Mouse (Mus musculus): ENCODE results near the gene Mpp3.

The Mpp3 gene

DNA sequence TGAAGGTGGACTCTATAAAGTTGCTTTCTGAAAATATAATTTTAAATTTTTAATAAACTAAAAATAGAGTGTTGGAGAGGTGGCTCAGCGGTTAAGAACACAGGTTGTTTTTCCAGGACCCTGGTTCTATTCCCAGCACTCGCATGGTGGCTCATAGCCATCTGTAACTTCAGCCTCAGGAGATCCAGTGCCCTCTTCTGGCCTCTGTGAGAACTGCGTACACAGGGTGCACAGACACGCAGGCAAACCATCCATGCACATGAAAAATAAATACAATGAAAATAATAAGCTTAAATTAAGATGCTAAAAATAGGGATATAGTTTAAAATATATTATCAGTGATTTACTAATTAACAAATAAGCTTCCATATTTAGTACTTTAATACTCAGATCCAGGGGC is 12.4 kb upstream of the Mpp3 start:
- no peak for ATAC-seq (ENCODE audit: insufficient number of reproducible peaks, low FRiP score, low TSS enrichment)

DNA sequence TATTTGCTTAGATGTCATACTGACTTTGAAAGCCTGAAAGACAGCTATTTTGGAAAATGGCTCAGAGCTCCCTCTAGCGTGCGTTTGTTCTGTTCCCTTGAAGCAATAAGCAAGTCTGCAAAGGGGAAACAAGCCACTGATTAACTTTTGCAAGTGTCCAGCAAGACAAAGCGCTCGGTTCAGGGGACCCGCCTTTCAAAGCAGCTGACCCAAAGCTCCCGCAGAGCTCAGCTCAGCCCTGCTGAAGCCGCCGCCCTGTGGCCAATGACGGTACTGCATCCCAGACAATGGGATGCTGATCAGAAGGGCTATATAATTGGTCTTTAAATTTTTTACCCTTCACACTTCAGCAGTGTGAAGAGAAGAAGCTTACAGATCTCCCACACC is 11.9 kb upstream of the Mpp3 start:
- peak; percentile 56; the same call in 1 of the 2 replicates for ATAC-seq (ENCODE audit: insufficient number of reproducible peaks, low FRiP score, low TSS enrichment)

DNA sequence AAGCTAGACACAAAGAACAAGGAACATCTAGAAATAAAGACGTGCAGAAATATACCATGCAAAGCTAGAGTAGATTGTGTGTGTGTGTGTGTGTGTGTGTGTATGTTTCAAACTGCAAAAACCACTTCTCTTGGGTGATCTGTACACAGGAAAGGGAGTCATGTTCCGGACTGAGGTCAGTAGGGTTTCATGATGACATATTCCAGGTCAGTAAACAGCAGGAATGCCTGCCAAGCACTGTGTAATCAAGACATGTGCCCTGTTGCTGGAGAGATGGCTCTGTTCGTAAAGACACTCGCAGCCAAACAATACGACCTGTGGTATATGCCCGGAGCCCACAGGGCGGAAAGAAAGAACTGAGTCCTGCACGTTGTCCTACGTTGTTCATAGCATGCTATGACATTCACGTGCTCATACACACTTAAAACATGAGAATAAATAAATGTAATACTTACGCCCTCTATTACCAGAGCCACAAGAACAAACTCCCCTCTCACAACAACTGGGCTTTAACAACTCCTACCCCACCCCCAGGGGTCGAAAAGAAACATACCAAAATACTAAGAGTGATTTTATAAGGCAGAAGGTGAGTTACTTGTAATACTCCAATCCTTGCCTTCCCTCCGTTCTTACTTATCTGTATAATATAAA is 11.4 kb upstream of the Mpp3 start:
- ATAC-seq (ENCODE audit: insufficient number of reproducible peaks, low FRiP score, low TSS enrichment): no peak

DNA sequence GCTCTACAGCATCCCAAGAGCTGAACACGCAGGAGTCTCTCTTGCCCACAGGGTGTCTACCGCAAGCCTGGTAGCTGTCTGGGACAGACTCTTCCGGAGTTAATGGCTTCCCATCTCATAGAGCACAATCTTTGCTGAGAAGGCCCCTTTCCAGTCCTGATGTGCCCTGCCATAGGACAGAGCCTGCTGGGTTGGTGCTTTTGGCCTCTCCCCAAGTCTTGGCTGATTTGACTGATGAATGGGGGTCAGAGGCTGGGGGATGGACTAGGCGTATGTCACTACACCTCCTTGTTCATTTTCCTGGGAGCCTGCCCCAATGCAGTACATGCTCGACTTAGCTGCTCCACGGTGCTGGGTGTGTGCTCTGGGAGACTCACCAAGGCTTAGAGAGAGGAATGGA is 9.5 kb upstream of the Mpp3 start:
- no peak for ATAC-seq (ENCODE audit: insufficient number of reproducible peaks, low FRiP score, low TSS enrichment)

DNA sequence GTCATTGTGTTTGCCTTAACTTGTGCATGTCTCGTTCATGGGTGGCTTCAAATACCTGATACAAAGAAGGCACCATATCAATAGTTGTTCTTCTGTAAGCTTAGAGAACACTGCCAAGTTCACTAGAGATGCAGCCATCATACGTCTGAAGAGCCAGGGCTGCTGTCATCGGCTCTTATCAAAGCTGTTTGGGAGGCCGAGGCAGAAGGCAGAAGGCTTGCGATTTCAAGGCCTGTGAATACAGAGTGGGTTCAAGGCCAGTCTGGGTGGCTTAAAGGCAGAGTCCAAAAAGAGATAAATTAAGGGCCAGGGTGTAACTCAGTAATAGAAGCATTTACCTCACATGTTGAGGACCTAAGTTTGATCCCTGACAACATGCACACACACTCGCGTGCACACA is 8.1 kb upstream of the Mpp3 start:
- ATAC-seq (ENCODE audit: insufficient number of reproducible peaks, low FRiP score, low TSS enrichment): no peak

DNA sequence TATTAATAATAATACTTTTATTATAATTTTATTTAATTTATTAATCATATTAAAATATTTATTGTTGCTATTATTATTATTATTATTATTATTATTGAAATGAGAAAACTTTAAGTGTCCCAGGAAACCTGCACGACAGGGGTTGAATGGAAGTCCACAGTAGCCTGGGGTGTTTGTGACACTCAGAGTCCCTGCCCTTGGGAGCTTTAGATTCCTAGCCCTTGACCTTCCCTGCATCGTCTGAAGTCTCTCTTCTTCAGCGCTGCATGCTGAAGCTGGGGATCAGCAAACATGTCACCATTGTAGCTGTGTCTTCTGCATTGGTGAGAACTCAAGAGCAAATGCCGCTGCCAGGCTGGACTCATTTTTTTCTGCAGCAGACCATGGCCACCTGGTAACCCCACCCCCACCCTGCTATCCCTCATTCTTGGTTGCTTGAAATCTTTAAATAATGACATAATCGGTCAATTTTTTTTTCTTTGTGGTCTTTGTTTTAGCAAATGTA is 7.2 kb upstream of the Mpp3 start:
- no peak for ATAC-seq (ENCODE audit: insufficient number of reproducible peaks, low FRiP score, low TSS enrichment)

DNA sequence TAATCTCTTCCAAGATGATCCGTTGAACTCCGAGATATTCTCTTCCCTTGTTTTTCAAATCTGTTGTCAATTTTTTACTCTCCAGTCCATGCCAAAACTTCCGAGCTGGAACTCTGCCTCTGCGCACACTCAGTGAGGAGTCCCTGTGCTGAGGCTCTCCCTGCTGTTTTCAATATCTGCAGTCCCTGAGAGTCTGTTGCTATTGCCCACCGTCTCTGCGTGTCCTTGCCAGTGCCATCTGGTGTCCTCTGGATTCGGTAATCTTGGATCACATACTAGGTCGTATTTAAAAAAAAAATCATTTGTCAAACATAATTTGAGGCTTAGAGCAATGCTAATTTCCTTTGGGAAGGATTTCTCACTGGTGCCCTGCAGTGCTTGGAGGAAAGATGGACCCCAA is 6.6 kb upstream of the Mpp3 start:
- peak; percentile 65; the same call in 1 of the 2 replicates for ATAC-seq (ENCODE audit: insufficient number of reproducible peaks, low FRiP score, low TSS enrichment)

DNA sequence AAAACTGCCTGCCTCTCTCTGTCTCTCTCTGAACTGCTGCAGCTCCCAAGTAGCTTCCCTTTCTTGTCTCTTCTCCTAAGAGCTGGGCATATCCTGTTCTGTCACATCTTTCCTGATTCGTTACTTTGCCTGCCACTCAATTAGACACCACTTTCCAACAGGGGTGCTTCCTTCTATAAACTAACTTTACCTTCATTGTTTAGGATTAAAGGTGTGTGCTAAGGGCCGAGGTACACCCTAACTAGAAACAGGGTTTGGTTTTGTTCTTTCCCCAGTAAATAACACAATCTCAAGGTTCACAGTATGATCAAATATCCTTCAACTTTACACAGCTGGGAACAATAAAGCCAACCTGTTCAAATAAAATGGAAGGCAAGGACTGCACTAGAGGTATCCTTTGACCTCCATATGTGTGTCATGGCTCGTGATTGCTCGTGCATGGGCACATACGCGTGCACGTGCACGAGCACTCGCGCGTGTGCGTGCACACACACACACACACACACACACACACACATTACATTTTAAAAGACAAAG is 4.9 kb upstream of the Mpp3 start:
- ATAC-seq (ENCODE audit: insufficient number of reproducible peaks, low FRiP score, low TSS enrichment): no peak

DNA sequence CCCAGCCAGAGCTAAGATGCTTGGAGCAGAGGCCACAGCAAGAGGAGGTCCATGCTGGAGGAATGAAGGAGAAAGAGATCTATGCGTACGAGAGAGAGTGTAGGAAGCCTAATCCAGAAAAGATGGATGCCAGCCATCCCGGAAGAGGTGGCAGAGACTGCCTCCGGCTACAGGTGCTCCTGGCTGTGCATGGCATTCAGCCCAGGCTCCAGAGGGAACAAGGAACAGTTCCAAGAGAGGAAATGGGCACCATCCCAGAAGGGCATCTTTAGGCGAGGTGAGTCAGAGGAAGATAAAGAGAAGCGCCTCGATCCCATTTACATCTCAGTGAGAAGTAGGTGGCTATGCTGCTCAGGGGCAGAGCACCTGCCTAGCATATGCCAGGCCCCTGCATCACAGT is 2.9 kb upstream of the Mpp3 start:
- ATAC-seq (ENCODE audit: insufficient number of reproducible peaks, low FRiP score, low TSS enrichment): peak; percentile 70; the same call in 1 of the 2 replicates

DNA sequence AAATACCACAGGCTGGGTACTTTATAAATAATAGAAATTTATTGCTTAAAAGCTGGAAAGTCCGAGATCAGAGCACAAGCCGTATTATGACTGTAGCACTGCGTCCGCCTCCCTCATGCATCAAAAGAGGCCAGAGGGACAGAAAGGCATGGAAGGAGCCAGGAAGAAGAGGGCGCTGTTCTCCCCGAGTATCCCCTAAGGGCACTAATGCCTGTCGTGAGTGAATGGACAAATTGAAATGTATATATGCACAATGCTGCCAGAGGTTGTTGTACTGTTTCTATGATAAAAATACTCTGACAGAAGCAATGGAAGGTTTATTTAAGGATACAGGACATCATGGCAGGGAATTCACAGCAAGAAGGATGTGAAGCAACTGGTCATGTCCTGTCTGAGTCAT is 1.7 kb upstream of the Mpp3 start:
- no peak for ATAC-seq (ENCODE audit: insufficient number of reproducible peaks, low FRiP score, low TSS enrichment)

DNA sequence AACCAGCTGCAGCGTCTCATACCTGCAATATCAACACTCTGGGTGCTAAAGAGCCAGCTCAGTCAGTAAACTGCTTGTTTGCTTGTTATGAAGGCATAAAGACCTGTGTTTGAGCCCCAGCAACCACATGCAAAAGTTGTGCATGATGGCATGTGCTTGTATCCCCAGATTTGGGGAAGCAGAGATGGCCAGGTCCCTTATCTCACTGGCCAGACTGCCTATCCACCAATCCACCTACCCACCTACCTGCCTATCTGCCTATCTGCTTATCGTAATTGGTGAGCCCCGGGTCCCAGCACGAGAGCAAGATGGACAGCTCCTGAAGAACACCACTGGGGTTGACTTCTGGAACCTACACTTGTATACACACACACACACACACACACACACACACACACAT is 1.0 kb upstream of the Mpp3 start:
- no peak for ATAC-seq (ENCODE audit: insufficient number of reproducible peaks, low FRiP score, low TSS enrichment)

DNA sequence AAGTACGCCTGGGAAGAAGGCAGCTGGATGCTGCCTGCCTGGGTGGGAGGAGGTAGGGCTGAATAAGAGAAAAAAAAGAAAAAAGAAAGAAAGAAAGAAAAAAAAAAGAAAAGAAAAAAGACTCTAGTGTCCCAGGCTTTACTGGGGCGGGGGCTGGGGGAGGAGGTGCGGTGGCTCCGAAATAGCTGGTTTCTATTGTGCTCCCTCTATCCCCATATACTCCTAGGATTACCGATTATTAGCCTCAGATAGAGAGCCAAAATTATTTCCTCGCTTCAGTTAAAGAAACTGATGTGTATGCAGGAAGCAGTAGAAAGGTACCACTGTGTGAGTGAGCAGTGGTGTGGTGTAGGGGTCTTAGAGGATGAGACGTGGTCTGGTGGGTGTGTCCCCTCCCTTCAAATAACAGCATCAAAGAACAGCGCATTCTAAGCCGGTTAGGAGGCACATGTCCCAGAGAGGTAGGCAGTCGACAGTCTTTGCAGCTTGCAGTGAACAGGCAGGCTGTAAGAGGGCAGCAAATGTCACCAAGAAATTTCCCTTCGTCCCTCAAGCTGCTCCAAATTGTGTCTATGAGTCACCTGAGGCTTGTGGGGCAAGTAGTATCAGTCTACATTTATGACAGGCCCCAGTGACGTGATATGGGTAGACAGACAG is 772 bp downstream of the Mpp3 start:
- ATAC-seq (ENCODE audit: insufficient number of reproducible peaks, low FRiP score, low TSS enrichment): no peak

DNA sequence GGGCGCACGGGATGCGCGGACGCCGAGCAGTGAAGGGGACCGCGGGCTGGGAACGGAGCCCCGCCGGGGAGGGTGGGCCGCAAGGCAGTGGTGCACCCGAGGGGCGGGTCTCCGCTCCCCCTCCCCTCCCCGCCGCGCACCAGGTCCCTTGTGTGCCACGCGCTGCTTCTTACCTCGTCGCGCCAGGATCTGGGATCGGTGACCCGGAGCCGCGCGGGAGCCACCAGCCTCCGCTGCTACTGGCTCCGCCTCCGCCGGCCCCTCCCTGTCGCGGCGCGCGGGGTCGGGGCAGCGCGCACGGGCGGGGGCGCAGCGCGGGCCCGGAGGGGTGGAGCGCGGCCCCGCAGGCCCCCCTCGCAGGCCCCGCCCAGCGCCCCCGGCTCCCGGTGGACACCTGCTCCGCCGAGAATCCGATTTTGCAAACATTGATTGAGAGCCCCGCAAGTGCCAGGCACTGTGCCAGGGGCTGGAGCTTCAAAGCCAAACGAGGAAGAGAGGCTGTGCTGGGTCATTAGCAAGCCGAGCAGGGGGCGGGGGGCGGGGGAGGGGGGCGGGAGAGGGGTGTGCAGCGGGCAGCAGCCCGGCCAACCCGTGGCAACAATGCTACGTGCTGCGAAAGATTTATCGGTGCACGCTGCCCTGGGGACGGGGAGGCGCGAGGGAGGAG is 1.4 kb downstream of the Mpp3 start:
- peak; percentile 4; the same call in 1 of the 2 replicates for ATAC-seq (ENCODE audit: insufficient number of reproducible peaks, low FRiP score, low TSS enrichment)

DNA sequence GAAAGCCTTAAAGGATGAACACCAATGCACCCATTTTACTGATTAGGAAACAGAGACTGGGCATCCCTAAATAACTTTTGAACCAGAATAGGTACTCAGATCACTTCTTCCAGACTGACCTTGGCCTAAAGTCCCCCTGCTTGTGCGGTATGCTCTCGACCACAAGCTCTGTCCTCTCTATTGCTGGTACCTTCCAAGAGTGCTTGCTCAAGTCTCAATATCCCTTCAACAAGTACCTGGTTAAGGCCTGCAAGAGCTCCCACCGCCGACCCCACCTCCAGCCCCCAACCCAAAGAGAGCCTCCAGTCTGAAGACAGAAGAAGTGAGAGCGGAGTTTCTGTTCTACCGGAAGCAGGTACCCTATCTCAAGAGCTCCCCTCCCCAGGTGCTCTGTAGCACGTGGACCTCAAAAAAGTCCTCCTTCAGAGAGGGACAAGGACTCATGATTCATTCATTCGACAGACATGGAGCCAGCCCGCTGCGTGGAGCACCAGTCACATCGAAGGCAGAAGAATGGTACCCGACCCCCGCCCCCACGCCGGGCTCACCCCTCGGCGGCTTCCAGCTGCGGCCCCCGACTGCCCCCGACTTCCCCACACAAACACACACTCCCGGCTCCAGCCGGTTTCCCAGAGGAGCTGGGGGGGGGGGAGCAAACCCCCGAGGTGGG is 2.1 kb downstream of the Mpp3 start:
- no peak for ATAC-seq (ENCODE audit: insufficient number of reproducible peaks, low FRiP score, low TSS enrichment)

DNA sequence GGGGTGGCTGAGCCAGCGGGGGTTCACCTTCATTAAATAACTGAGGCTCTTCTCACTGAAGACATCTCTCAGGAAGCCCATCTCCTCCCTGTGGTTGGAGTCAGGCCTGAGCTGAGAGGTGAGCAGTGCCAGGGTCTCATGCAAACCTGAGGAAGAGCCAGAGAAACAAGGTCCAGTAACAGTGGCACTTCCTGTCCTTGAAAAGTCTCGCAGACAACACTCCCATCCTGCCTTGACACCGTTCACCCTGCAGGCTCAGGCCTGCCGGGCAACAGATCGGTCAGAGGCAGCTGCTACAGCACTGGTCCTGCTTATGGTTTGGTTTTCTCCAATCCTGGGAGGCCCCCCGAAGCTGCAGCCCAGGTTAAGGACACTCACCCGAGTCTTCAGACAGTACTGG is 2.9 kb downstream of the Mpp3 start:
- no peak for ATAC-seq (ENCODE audit: insufficient number of reproducible peaks, low FRiP score, low TSS enrichment)

DNA sequence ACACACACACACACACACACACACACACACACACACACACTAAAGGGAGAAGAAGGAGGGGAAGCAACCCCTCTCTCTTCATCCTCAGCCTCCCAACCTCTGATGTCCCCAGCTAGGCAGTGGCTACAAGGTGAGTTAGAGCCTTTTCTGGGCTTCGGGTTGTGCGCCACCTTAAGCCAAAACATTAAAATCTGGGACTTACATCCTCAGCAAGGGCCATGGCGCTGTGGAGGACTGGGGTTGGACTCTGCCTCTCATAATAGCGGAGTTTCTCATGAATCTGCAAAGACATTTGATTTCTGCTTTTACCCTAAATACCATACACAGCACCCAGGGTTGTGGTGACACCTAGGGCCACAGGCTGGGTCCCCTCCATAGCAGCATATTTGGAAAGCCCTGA is 3.4 kb downstream of the Mpp3 start:
- no peak for ATAC-seq (ENCODE audit: insufficient number of reproducible peaks, low FRiP score, low TSS enrichment)

DNA sequence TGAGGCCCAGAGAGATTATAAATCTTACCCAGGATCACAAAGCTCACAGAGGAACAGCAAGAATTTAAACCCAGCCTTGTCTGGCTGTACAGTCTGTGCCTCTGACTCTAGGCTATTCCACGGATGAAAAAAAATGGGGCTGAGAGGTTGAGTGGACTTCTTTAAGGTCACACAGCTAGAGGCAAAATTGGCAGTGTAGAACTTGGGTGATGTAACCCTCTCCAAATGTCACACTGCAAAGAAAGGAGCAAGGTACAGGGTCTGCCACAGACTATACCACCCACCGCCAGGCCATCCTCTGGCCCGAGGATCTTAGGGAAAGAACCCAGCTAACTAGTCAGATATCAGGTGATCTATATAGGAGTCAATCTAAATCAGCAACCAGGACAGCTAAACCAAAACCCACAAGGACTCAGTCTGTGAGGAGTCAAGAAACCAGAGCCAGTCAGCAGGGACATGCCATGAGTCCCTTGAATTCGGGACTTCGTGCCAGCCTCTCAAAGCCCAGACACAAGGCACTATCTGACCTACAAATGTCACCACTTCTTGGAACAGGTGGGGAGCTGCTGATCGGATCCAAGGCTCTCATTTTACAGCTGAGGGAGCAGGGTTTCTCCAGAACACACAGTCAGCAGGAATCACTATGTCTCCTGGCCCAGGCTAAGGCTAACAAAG is 4.0 kb downstream of the Mpp3 start:
- ATAC-seq (ENCODE audit: insufficient number of reproducible peaks, low FRiP score, low TSS enrichment): peak; percentile 84

DNA sequence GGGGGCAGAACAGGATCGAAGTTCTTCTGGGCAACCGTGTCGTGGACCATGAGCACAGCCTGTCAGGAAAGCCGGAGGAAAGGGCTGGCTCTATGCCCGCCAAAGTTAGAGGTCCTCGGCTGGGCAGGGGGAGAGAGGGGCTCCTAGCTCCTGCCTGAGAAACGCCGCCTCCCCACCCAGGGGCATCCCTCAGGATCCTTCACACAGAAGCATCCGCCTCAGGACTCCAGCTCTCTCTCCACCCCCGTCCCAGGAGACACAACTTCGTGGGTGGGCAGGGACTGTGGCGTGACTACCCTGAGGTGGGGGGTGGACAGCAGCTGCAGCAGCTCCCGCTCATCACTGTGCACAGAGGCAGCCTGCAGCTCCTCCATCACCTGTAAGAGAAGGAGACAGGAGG is 4.9 kb downstream of the Mpp3 start:
- ATAC-seq (ENCODE audit: insufficient number of reproducible peaks, low FRiP score, low TSS enrichment): no peak

DNA sequence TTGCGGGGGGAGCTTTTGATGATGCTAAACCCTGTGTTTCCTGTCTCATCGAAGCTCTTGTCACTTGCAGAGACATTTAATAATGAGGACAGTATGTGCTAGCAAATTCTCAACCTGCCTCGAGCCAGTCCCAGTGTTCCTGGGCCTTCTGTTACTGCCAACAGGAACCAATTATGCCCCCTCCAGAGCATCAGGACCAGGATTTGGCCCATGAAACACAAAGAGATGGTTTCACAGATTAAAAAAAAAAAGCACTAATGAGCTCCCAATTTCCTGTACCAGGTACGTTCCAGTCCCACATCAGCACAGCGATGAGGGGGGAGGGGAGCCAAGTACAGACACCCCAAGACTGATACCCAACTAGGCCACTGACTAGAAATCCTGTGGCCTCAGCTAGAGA is 7.1 kb downstream of the Mpp3 start:
- ATAC-seq (ENCODE audit: insufficient number of reproducible peaks, low FRiP score, low TSS enrichment): no peak

DNA sequence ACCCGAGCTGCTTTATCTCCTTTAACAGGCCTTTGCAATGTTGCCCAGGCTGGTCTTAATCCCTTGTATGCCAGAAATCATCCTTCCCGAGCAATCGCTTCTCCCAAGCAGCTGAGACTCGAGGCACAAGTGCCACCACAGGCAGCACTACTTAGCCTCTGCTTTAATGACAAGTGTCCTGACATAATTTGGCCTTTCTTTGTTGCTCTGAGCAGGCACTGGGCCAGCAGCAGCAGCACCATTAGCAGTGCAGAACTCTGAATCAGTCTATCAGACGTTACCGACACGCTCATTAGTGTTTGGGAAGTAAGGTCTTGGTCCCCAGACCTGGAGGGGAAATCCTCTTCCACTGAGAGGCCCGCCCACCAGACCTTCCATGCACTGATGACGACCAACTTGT is 8.5 kb downstream of the Mpp3 start:
- no peak for ATAC-seq (ENCODE audit: insufficient number of reproducible peaks, low FRiP score, low TSS enrichment)
